Mouse (Mus musculus): ENCODE measurements around the gene Atf6b.

DNA sequence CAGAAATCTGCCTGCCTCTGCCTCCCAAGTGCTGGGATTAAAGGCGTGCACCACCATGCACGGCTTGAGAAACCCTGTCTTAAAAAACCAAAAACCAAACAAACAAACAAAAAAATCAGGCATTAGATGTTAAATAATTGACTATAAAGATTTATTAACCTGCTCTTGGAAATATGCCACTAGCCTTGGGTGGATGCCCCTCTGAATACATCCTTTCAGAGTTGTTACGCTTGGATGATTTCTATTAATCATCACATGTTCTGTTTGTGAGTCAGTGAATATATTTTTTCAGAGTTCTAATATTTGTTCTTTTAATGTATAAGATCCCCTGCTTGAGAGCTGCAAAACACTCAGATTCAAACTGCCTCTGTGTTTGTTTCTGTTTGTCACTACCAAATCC lies 22.0 kb upstream of the Atf6b start:
- no peak for TF ChIP-seq KAT2A (IDR thresholded peaks at IDR 0.05; ENCODE audit: insufficient replicate concordance, low read length)
- TF ChIP-seq SIN3A (IDR thresholded peaks at IDR 0.05; ENCODE audit: low read length), result no peak
- TF ChIP-seq CTCF (conservative IDR thresholded peaks at IDR 0.05 in 1 of 2, IDR thresholded peaks at IDR 0.05 in 1 of 2; ENCODE audit: low read depth in 2 of 2, low read length in 2 of 2), result no peak
- TF ChIP-seq GABPA (IDR thresholded peaks at IDR 0.05; ENCODE audit: insufficient replicate concordance, low read depth, low read length), result no peak
- TF ChIP-seq BHLHE40 (IDR thresholded peaks at IDR 0.05; ENCODE audit: low read depth, low read length), result no peak
- no peak for TF ChIP-seq NRF1 (IDR thresholded peaks at IDR 0.05; ENCODE audit: low read depth, low read length)
- no peak for TF ChIP-seq EP300 (IDR thresholded peaks at IDR 0.05; ENCODE audit: low read length)
- TF ChIP-seq SMC3 (IDR thresholded peaks at IDR 0.05; ENCODE audit: low read depth, low read length), result no peak
- no peak for TF ChIP-seq E2F4 (IDR thresholded peaks at IDR 0.05; ENCODE audit: insufficient replicate concordance, low read depth, low read length)
- TF ChIP-seq POLR2A (IDR thresholded peaks at IDR 0.05; ENCODE audit: low read depth, low read length), result no peak
- no peak for TF ChIP-seq ELF1 (IDR thresholded peaks at IDR 0.05; ENCODE audit: low read depth, low read length)
- TF ChIP-seq CHD1 (IDR thresholded peaks at IDR 0.05; ENCODE audit: low read depth, low read length), result no peak

Data from CH12.LX (cell line).